Mouse (Mus musculus) kidney, postnatal 14 days (tissue): ENCODE measurements around the gene Zfc3h1.
A peak's percentile ranks its signal among the peaks of the same experiment; 100 is the strongest.

Experiments used
- DNase-seq: peaks from one replicate; pipeline ENCODE4 v3.0.0; 2022; ENCODE audit warnings: mixed read lengths

Gene Zfc3h1

DNA sequence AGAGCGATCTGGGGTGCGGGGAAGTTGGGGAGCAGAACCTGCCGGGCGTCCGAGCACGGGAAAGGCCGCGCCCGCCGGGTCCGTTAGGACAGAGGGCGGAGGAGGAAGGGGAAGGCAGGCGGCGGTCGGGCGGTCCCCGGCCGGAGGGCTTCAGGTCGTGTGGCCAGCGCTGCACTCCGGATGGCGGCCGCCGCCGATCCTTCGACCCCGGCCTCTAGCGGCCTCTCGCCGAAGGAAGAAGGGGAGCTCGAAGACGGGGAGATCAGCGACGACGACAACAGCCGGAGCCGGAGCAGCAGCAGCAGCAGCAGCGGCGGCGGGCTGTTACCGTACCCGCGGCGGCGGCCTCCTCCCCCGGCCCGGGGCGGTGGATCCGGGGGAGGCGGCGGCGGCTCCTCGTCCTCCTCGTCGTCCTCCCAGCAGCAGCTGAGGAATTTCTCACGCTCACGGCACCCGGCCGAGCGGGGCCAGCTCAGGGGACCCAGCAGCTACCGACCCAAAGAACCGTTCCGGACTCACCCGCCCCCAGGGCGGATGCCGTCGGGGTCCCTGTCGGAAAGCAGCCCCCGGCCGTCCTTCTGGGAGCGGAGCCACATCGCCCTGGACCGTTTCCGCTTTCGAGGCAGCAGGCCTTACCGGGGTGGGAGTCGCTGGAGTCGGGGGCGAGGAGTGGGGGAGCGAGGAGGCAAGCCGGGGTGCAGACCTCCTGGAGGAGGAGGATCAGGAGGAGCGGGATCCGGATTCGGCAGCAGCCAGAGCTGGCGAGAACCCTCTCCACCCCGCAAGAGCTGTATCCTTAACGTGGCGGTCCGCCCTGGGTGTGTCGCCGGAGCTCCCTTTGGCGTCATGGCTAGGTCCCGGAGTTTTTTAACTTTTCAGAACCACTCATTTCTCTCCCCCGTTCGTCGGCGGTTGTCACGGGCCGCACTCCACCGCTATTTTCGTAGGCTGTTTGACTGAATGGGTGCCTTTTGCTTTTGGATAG, 551 bp downstream of the Zfc3h1 start:
- peak; percentile 69 for DNase-seq

DNA sequence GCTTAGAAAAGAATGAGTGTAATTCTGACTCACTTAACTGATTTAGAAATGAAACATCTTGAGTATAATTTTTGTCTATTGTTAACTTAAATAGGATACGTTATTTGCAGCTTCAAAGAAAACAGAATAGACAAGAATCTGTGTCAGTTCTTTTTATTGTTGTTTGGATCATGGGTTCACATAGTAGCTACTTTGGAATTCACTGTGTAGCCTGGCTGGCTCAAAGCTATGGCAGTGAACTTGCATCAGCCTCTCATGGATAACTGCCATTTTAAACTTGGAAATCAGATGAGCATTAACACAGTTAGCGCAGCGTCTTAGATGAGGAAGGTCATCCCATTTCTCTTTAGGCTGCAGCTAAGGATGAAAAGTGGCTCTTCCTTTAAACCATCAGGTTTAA, 3.1 kb downstream of the Zfc3h1 start:
- no peak for DNase-seq

DNA sequence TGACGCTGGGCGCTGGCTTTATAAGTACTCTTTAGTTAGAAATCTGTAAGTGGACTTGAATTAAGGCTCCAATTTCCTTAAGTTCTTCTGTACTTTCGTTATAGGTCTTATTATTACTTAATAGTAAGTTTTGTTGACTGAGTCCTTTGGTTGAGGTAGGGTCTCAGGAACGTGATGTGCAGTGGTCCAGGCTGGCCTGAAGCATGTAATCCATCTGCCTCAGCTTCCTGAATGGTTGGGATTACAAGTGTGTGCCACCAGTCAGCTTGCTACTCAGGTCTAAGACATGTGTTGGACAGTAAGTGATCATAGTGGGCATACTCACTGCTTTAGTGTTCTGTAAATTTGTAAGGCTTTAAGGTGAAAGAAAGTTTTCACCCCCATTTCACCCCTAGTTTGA, 6.3 kb downstream of the Zfc3h1 start:
- DNase-seq, result no peak

DNA sequence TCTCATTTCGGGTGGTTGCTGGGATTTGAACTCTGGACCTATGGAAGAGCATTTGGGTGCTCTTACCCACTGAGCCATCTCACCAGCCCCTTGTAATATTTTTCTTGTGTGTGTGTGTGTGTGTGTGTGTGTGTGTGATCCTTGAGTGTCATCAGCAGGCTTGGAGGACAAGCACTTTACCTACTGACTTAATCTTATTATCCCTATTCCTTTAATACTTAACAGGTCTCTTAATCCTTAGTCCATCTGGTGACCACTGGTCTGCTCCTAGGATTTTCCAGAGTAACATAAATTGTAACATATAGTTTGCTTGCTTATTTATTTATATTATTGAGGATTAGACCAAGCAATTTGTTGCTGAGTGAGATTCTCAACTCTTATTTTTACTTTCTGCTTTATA, 7.1 kb downstream of the Zfc3h1 start:
- DNase-seq, result no peak

DNA sequence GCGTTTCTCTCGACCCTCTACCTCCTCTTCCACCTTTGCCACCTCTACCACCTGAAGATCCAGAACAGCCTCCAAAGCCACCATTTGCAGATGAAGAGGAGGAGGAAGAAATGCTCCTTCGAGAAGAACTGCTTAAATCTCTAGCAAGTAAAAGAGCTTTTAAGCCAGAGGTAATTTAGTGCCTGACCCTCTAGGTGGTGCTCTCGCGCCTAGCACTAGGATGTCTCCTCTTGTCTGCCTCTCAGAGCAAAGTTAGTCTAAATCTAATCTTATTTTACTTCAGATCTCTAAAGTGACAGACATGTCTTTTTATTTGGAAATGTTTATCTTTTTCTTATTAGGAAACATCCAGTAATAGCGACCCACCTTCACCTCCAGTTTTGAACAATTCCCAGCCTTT, 21.6 kb downstream of the Zfc3h1 start:
- DNase-seq, result peak; percentile 59

DNA sequence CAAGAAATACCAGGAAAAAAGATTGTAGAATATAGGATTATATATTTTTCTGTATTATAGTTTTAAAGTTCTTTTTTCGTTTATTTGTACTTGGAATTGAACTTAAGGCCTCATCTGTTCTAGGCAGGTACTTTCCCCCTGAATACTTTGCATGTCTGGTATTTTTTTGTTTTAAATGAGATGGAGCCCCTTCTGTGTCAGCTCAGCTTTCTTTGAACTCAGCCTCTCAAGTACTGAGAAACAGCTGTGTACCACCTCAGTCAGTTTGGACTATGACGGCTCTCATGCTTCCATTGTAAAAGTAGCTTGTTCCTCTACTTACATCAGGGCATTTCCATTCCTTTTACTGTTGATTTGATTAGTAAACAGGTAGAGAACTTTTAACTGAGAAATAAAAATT, 28.7 kb downstream of the Zfc3h1 start:
- no peak for DNase-seq

DNA sequence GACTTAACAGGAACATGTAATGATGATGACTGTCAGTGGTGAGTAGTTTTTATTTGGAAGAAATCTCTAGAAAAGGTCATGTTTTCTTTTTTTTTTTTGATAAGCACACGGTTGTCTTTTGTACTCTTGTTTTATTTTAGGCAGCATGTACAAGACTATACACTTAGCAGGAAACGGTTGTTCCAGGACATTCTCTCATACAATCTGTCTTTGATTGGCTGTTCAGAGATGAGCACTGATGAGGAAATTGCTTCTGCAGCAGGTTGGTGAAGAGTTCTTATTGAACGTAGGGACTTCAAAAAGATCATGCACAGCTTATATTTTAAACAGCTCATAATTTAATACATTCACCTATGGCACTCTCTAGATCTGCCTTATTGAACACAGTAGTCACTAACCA, 29.3 kb downstream of the Zfc3h1 start:
- DNase-seq, result no peak

DNA sequence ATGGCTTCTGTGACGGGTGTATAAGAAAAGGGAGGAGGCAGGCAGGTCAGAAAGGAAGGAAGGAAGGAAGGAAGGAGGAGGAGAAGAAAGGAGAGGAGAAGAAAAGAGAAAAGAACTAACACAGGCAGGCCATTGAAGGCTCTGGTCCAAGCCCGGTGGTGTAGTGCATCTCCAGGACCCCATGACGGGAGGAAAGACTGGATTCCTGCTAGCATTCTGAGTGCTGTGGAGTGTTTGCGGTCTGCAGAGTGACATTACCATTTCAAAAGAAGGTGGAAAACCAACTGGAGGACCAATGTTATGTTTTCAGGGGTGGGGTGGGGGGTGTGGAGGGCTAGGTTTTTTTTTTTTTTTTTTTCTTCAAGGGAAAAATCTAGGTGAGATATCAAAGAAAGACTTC, 37.2 kb downstream of the Zfc3h1 start:
- DNase-seq, result no peak

DNA sequence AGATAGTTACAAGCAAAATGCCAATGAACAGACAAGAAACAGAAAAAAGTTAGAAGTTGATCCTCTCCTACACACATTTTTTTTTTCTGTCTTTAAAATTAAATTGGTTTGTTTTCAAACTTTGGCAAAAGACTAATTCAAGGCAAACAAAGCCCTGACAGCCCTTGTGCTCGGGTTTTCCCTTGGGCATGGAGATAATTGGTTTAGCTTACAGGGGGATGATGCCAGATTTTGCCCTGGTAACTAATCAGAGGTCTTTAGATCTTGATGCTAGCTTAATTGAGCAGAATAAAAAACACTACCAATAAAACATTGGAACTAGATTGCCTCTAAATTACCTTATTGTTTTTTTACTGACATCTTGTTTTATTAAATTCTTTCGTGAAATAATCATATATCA, 40.6 kb downstream of the Zfc3h1 start:
- no peak for DNase-seq

DNA sequence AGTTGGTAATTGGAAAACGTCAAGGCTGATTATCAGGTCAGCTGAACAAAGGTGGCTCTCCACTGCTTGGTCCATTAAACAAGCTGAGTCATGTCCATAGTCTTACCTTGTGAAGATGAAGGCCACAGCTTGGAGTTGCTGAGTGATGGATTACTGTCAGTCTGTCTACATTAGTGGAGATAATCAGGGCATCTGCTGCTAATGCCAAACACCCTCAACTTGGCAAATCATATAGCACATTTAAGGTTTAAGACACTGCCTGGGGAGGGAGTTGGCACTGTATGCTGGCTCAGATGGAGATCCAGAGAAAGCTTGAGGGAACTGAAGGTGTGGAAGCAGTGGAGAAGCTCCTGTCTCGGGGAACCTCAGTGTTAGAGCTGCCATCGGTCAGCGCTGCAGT, 52.5 kb downstream of the Zfc3h1 start:
- no peak for DNase-seq

DNA sequence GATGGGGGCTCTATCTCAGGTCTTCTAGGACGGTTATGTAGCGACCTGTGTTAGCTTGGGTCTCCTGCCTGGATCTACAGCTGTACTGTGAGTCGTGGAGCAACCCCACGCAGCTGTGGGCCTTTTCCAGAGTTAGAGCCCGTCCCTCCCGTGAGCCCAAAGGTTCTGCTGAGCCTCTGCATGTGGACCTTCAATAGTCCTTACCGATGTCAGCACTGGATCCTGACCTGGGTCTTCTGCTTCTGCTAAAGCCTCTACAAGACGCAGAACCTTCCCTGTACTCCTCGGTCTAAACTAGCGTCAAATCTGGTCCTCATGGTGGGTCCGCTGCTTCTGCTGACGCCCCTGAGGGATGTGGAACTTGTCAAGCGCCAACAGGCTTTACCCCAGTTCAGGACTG, 63.9 kb downstream of the Zfc3h1 start:
- DNase-seq, result no peak

DNA sequence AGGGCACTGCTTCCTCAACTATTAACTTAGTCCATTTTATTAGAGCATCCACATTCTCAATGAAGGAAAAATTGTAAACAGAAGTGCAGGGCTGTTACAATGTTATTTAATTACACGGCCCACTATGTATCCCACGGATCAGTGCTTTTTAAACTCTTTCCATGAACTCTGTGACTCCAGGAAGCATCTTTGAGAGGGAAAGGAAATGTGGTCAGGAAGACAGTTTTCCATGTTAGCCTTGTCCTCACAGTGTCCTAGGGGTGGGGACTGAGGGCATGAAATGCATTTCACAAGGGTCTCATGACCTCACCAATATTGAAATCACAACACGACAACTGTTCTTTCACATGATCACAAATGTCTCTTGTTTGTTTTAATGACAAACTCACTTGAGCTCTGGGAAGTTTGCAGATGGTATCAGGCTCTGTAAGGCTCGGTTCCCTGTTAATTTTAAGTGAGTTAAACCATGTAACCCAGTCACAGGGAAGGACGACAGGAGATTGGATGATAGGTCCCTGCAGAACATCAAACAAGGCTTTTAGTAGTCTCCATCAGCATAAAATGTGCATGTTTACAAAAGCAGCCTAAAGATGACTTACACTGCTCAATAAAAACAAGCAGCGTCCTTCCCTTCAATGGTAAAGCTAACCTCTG, 72.7 kb downstream of the Zfc3h1 start:
- DNase-seq, result no peak

DNA sequence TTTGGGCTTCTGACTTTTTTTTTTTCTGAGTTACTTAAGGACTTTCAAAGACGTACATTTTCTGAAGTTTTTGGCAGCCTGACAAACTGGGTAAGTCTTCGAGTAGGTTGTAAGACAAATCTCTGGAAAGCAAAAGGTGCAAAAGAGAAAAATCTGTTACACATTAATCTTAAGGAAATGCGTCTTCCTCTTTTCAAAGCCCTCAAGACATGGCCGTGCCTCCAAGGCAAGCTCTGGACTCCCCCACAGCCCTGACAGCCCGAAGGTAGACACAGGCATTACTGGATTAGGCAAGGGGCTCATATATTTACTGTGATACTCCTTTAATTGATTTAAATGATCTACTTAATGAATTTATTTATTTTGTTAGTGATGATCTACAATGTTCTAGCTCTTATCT, 77.9 kb downstream of the Zfc3h1 start:
- DNase-seq, result no peak

DNA sequence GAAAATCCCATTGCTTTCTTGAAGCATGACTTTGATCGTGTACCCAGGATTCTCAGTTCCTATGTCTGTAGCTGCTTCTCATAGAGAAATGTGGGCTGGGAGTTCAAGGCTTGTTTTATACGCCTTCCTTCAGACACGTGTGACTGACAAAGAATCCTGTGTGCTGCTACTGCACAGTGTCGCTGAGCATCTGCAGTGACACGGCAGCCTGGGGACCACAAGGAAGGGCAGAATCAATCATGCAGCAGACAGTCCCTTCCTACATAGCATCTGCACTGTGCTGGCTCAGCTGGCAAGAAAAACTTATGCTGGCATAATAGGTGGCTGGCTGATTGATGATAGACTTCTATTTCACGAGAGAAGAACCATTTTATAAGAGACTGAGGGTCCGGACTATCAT, 80.3 kb downstream of the Zfc3h1 start:
- no peak for DNase-seq

DNA sequence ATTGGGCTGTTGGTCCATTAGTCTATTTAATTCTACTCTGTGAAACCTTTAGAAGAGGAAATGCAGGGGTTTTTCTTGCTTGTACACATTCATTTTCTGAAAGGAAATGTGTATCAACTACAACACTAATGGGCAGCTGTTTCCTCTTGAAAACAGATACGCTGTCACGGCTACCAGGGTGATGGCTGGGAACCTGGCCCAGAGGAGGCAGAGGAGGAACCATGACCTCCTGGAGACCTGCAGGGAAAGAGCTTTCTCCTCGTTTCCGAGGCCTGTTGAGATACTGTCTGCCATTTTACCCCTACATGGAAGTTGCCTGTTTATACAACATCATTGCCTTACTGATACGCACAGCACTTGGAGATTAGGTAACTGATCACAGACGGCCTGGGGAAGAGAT, 81.0 kb downstream of the Zfc3h1 start:
- no peak for DNase-seq

DNA sequence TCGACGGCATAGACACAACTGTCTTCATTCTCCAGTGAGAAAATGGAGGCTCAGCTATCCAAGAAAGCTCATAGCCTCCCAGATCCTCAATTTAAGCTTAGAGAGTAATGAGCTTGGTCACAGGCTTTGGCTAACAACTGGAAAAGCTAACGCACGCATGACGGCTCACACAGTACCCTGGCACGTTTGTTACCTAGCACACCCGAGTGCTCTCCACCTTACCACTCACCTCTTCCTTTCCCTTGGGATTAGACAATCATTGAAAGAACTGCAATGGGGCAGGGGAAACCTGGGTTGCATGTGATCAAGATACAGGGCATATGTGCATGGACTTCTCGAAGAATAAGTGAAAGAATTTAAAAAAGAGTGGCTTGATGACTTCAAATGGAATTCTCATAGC, 83.2 kb downstream of the Zfc3h1 start:
- no peak for DNase-seq

DNA sequence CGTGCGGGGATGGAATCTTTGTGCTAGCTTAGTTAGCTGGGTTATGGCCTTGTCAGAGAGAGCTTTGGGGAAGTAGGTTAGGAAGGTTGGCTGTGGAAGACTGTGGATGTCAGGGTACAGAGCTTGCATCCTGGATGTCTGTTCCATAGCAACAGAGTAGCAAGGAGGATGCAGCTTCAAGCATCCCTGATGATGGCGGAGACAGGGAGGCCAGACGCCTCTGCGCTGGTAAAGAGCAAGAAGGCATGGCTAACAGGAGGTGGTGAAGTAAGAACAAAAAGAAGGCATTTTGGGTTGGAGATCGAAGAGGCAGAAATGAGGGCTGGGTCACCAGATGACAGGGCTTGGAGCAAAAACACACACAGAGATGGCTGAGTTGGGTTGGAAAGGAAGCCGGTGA, 83.9 kb downstream of the Zfc3h1 start:
- DNase-seq, result no peak

DNA sequence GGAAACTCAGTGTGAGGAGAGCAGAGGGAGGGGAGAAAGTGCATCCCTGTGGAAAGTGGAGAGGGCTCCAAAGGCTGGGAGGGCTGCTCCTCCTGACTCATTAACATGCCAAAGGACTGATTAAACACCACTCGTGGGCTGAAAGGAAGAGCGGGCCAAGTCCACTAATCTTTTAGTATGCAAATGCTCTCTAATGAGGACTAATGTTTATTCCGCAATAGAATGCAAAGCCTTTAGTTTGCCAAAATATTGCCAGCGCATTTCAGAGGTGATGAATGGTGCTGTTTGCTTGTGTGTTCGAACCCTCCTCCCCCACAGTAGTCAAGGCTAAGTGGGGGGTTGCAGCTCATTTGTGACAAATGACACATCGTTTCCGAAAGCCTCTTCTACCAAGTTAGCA, 84.3 kb downstream of the Zfc3h1 start:
- no peak for DNase-seq

DNA sequence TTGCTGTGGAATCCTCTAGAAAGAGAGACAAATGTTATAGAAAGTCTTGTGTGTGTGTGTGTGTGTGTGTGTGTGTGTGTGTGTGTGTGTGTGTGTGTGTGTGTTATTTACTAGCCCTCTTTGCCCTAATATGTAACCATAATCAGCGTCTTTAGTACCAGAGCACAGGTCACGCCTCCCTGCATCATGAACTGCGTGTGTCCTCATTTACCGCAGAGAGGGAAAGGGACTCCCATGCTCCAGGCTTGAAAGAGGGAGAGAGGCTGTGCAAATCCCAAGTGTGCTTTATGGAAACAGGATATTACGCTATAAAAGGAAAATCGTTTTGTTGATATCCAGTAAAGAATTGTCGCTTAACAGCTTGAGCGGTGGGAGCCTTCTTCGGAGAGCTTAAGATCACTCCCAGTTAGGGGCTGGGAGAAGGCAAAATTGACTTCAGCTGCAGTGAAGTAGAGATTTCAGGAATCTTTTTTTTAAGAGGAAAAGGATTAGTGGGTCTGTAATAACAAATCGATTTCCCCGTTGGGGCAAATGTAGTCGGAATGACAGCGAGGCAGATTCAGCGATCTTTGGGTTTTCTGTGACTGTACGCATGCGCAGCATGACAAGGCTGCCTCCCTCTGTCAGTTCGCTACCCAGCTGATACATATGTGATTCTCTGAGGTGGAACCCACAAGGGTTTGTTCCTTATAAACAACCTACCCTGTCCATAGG, 86.0 kb downstream of the Zfc3h1 start:
- no peak for DNase-seq

DNA sequence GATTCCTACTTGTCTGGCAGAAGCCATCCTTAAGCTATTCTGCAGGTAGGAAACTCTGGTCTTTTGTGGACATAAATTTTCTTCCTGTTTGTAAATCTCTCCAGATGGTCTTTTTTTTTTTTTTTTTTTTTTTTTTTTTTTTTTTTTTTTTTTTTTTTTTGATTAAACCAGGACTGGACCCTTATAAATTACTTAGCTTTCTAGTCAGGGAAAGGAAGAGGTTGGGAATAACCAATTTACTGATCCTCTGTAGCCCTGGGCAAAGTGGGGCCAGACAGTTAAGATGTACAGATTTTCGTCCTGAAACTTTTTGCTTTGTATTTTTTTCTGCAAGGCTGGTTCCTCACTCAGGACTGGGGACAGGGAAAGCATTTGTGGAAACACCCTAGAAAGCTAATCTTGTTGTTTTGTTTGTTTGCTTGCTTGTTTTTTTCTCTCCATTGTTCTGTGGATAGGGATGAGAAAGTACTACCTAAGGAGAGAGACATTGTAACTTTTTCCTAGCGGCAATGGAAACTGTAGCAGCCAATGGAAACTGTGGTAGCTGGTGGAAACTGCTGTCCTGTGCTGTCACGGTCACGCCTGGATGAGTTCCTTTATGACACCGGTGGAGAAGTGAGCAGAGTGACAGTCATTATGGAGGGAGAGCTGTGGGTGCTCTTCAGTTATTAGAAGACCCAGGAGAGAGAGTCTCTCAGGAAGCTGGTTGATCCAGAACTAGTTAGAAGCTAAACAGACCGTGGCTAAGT, 88.6 kb downstream of the Zfc3h1 start:
- no peak for DNase-seq

DNA sequence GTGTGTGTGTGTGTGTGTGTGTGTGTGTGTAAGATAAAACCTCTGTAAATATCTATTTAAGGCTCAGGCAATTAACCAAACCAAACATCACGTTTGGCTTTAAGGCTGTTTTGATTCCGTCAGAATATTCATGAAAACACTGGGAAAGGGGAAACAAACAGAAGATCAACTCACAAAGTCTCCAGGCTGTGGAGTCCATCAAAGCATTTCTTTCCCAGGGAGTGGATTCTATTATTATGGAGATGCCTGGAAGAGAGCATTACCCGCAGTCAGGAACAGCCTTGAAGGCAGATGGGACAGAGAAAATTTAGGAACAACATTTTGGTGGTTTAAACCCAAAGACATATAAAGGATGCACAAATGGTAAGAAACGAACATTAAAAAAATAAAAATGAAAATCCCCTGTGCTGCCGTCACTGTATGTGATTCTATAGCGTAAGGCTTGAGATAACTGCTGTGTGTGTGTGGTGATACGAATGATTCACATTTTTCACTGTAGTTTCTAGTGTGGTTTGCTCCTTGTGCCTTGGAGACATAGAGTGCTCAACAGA, 90.3 kb downstream of the Zfc3h1 start:
- no peak for DNase-seq

DNA sequence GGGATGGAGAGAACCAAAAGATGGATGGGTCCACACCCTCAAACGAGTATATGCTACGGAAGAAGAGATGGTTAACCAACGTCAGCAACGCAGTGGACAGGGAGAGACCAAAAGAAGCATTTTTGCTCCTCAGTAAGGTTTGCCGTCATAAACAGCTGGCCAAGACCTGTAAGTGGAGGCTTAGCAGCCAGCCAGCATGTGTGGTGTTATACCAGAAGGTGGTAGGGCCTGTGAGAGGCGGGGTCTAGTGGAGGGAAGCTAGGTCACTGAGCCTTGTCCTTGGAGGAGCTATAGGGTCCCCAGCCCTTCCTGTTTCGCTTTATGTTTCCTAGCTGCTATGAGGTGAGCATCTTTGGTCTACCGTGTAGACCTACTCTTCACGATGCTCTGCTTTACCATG, 91.7 kb downstream of the Zfc3h1 start:
- DNase-seq, result no peak
